Mouse (Mus musculus) embryonic facial prominence, embryonic 11.5 days (tissue): ENCODE data around the gene Scp2. TPM values are rescaled to one million over a fixed set of nuclear protein-coding genes. Genes with fewer than 3 reads are reported as not detected.
A peak's percentile ranks its signal among the peaks of the same experiment; 100 is the strongest.

Experiments
- ATAC-seq: fragments of 200-750 bp; cut with Nextera tagmentation; replicated peaks from 2 replicates; pipeline ENCODE4 v1.8.0; 2017; ENCODE audit warnings: low read depth; ENCODE audit not compliant: insufficient number of reproducible peaks, low FRiP score, low TSS enrichment
- DNase-seq: peaks from one replicate; pipeline ENCODE4 v3.0.0-alpha.2; 2015; ENCODE audit warnings: low spot score
- H3K27ac ChIP-seq: fragments of 300-500 bp; sonication (generic); replicated peaks from 2 replicates; pipeline ENCODE4 v1.5.1; 2014; ENCODE audit warnings: mild to moderate bottlenecking, low read depth, low read length, control low read depth
- H3K27me3 ChIP-seq: fragments of 300-500 bp; sonication (generic); 2 replicates; pipeline ENCODE4 v1.6.1; 2014; ENCODE audit warnings: mild to moderate bottlenecking, low read length, moderate library complexity, mixed read lengths; ENCODE audit not compliant: control insufficient read depth, insufficient read depth
- H3K36me3 ChIP-seq: fragments of 300-500 bp; sonication (generic); replicated peaks from 2 replicates; pipeline ENCODE4 v1.6.1; 2014; ENCODE audit warnings: low read depth, mild to moderate bottlenecking, low read length, moderate library complexity, mixed read lengths; ENCODE audit not compliant: control insufficient read depth, insufficient read depth
- H3K4me1 ChIP-seq: fragments of 300-500 bp; sonication (generic); 2 replicates; pipeline ENCODE4 v1.6.1; 2014; ENCODE audit warnings: low read length, mixed read lengths; ENCODE audit not compliant: control insufficient read depth, insufficient read depth
- H3K4me2 ChIP-seq: fragments of 300-500 bp; sonication (generic); 2 replicates; pipeline ENCODE4 v1.6.1; 2014; ENCODE audit warnings: low read depth, mild to moderate bottlenecking, control low read depth, low read length, moderate library complexity
- H3K4me3 ChIP-seq: fragments of 300-500 bp; sonication (generic); 2 replicates; pipeline ENCODE4 v1.5.1; 2014; ENCODE audit warnings: low read depth, low read length, control low read depth
- H3K9ac ChIP-seq: fragments of 300-500 bp; sonication (generic); replicated peaks from 2 replicates; pipeline ENCODE4 v1.6.1; 2014; ENCODE audit warnings: mild to moderate bottlenecking, control low read depth, low read length
- H3K9me3 ChIP-seq: fragments of 300-500 bp; sonication (generic); replicated peaks from 2 replicates; pipeline ENCODE4 v1.6.1; 2016; ENCODE audit warnings: mild to moderate bottlenecking, low read length, inconsistent platforms, mixed read lengths; ENCODE audit not compliant: control insufficient read depth
- WGBS: fragments of 180-500 bp; shearing (Covaris S2); extraction: QIAGEN DNeasy Blood & Tissue Kit; methylation state at CpG from one replicate; pipeline ENCODE4 v1.1.7; 2014; 5-methylcytosine and 5-hydroxymethylcytosine counted together
- polyA plus RNA-seq: library from polyadenylated mRNA; unstranded; fragments of >200 nt; fragmentation: Nextera tagmentation; extraction: Ambion mirVana; gene quantifications from 2 replicates; pipeline ENCODE4 v1.2.1, GENCODE M21; 2014

Scp2 gene
- polyA plus RNA-seq, 1 experiment from 2014 or later: 183 TPM

DNA sequence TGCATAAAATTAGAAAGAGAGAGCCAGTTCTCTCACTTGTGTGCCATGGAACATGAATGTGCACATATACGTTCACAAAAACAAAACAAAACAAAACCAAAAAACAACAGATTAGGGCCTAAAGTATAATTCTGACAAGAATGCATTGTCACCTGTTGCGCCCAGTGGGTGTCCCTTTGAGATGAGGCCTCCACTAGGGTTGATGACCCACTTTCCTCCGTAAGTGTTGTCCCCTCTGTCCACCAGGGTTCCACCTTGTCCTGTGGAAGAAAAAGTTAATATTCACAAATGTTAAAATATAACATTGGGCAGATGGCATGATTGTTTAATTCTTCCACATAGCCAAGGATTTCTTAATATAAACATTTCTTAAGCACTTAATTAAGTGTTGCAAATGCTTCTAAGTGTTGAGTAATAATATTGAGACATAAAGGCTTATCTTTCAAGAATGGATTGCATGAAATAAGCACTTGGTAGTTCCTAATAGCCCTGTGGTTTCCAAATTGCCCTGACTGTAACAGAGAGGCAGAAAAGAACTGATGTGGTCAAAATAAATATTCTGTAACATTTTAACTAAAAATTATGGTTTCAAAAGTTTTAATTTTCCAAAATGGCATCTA, 70.5 kb downstream of the Scp2 start:
- ATAC-seq (no peak), DNase-seq (no peak)
- H3K4me3 ChIP-seq: no peak overlapping the region
- 83% methylated on average over 3 of the region's 3 CpGs for WGBS
- H3K4me2 ChIP-seq: no peak overlapping the region
- H3K36me3 ChIP-seq: no peaks in the 10 kb centered on the region
- no peaks in the 10 kb centered on the region for H3K9me3 ChIP-seq
- H3K27me3 ChIP-seq: no peaks in the 10 kb centered on the region
- no peaks in the 10 kb centered on the region for H3K4me1 ChIP-seq
- no peak overlapping the region for H3K9ac ChIP-seq
- H3K27ac ChIP-seq: no peak overlapping the region

- WGBS: 96% methylated on average over 3 of the region's 3 CpGs
- Histone ChIP-seq H3K36me3 (no peaks in the 10 kb centered on the region), H3K27me3 (no peaks in the 10 kb centered on the region), H3K9me3 (no peaks in the 10 kb centered on the region), H3K4me2 (no peak overlapping the region), H3K9ac (no peak overlapping the region), H3K4me3 (no peak overlapping the region), H3K27ac (no peak overlapping the region), H3K4me1 (no peaks in the 10 kb centered on the region)
- 0 out of 2 replicates have a peak, but pooled peaks have one; percentile 22 for ATAC-seq
- no peak for DNase-seq
Measured at GRCm38 (mm10) chr4:108072086-108072485, 72.7 kb downstream of the Scp2 start.

GRCm38 (mm10) chr4:108071235-108071901, 73.4 kb downstream of the Scp2 start:
- Histone ChIP-seq H3K27me3 (no peaks in the 10 kb centered on the region), H3K4me2 (peak overlapping the region; percentile 81), H3K9me3 (no peaks in the 10 kb centered on the region), H3K36me3 (no peaks in the 10 kb centered on the region), H3K9ac (peak overlapping the region; percentile 62), H3K27ac (no peak overlapping the region), H3K4me3 (peak overlapping the region; percentile 47), H3K4me1 (no peaks in the 10 kb centered on the region)
- ATAC-seq (peak; percentile 94), DNase-seq (peak; percentile 98)
- WGBS: 2% methylated on average over 26 of the region's 26 CpGs

- 9% methylated on average over 8 of the region's 8 CpGs for WGBS
- no peak for DNase-seq
Measured at GRCm38 (mm10) chr4:108070723-108071122, 74.1 kb downstream of the Scp2 start.

DNA sequence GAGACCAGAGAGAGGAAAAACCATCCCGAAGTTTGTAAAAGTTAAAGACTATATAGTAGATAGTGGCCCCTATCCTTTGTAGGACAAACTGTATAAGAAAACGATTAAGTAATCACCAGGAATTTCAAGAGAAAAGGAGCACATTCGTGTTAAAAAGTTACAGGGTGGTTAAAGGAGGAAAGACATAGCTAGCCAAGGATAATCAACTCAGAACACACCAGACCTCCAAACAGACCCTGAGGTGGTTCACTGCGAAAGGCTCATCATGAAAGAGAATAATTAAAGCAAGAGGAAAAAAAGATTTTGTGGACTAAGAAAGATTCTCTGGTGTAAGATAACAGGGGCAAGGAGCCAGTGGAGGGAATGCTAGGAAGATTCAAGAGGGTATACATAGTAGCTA, 74.5 kb downstream of the Scp2 start:
- Histone ChIP-seq H3K4me1 (no peaks in the 10 kb centered on the region), H3K4me3 (peak overlapping the region; percentile 47), H3K9me3 (no peaks in the 10 kb centered on the region), H3K9ac (peak overlapping the region; percentile 62), H3K27ac (no peak overlapping the region), H3K36me3 (no peaks in the 10 kb centered on the region), H3K27me3 (no peaks in the 10 kb centered on the region), H3K4me2 (peak overlapping the region; percentile 81)
- DNase-seq (no peak), ATAC-seq (no peak)
- WGBS: 75% methylated on average over 4 of the region's 4 CpGs

More at GRCm38 (mm10) chr4:108070723-108071122, 74.1 kb downstream of the Scp2 start:
- Histone ChIP-seq H3K9ac (peak overlapping the region; percentile 62), H3K27me3 (no peaks in the 10 kb centered on the region), H3K9me3 (no peaks in the 10 kb centered on the region), H3K4me2 (peak overlapping the region; percentile 81), H3K4me3 (peak overlapping the region; percentile 47), H3K36me3 (no peaks in the 10 kb centered on the region), H3K4me1 (no peaks in the 10 kb centered on the region), H3K27ac (no peak overlapping the region)
- ATAC-seq: no peak

DNA sequence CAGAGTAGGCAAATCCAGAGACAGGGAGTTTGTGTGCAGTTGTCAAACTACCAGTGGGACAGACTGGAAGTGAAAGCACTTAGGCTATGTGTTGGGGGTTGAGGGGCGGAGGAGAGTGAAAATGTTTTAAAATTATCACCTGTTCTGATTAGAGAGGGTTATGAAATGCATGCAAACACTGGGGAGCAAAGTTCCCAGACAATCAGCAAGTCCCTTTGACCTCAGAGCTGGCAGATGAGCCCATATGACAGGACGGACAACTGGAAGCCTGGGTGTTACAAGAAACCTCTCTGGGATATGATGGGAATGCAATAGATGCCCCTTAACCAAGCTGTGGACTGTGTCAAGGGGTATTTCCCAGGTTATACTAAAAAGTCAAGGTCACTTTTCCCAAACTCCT, 76.7 kb downstream of the Scp2 start:
- no peaks in the 10 kb centered on the region for H3K9me3 ChIP-seq
- no peak overlapping the region for H3K4me3 ChIP-seq
- no peaks in the 10 kb centered on the region for H3K36me3 ChIP-seq
- no peaks in the 10 kb centered on the region for H3K4me1 ChIP-seq
- no peak for ATAC-seq
- DNase-seq: no peak
- H3K27ac ChIP-seq: no peak overlapping the region
- no peak overlapping the region for H3K4me2 ChIP-seq
- 82% methylated on average over 2 of the region's 2 CpGs for WGBS
- no peaks in the 10 kb centered on the region for H3K27me3 ChIP-seq
- no peak overlapping the region for H3K9ac ChIP-seq

DNA sequence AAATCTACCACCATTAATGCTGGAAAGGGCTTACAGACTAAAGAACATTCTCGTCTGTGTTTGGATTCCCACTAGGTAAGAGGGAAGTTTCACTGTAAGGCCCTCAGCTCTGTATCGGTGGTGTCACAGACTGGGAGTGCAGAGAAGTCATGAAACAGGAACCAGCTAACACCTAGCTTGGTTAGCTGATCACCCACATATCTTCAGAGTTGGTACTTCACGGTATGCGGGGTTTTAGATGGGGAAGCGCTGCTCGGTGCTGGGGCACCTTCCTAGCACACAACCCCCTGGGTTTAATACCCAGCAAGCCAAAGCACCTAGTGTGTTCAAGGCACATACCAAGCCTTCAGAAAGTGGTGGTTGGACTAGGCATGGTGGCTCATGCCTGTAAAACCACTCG, 77.5 kb downstream of the Scp2 start:
- DNase-seq: no peak
- Histone ChIP-seq H3K36me3 (no peaks in the 10 kb centered on the region; the same call in 1 of the 2 replicates), H3K9me3 (no peaks in the 10 kb centered on the region), H3K4me2 (no peak overlapping the region), H3K27ac (no peak overlapping the region), H3K9ac (no peak overlapping the region), H3K4me3 (no peak overlapping the region), H3K4me1 (no peaks in the 10 kb centered on the region), H3K27me3 (no peaks in the 10 kb centered on the region)
- WGBS: 93% methylated on average over 7 of the region's 7 CpGs
- ATAC-seq: no peak

GRCm38 (mm10) chr4:108066569-108066968, 78.2 kb downstream of the Scp2 start:
- ATAC-seq (no peak), DNase-seq (no peak)
- H3K9ac ChIP-seq: no peak overlapping the region
- H3K36me3 ChIP-seq: no peaks in the 10 kb centered on the region; the same call in 1 of the 2 replicates
- H3K9me3 ChIP-seq: no peaks in the 10 kb centered on the region
- no peaks in the 10 kb centered on the region for H3K4me1 ChIP-seq
- no peaks in the 10 kb centered on the region for H3K27me3 ChIP-seq
- H3K27ac ChIP-seq: no peak overlapping the region
- WGBS: 88% methylated on average over 4 of the region's 4 CpGs
- no peak overlapping the region for H3K4me2 ChIP-seq
- H3K4me3 ChIP-seq: no peak overlapping the region
